Mouse (Mus musculus) midbrain, embryonic 13.5 days (tissue): ENCODE measurements at regions not wholly inside any gene's neighbourhood (a gene's known extent, or its start where the extent isn't known, plus 50 kb on each side); places are given as distances from the start of the nearest gene placed in this dataset.

ENCODE experiments used
- ATAC-seq: fragments of 200-750 bp; cut with Nextera tagmentation; 2 replicates; pipeline ENCODE4 v1.8.0; 2017; ENCODE audit warnings: mild to moderate bottlenecking, moderate TSS enrichment, moderate library complexity
- H3K27ac ChIP-seq: fragments of 300-500 bp; sonication (generic); 2 replicates; pipeline ENCODE4 v1.5.1; 2015; ENCODE audit warnings: inconsistent platforms, mild to moderate bottlenecking, moderate library complexity
- H3K27me3 ChIP-seq: fragments of 300-500 bp; sonication (generic); 2 replicates; pipeline ENCODE4 v1.6.1; 2015; ENCODE audit warnings: mild to moderate bottlenecking, inconsistent platforms
- H3K36me3 ChIP-seq: fragments of 300-500 bp; sonication (generic); 2 replicates; pipeline ENCODE4 v1.6.1; 2015; ENCODE audit warnings: mild to moderate bottlenecking, inconsistent platforms
- H3K4me1 ChIP-seq: fragments of 300-500 bp; sonication (generic); replicated peaks from 2 replicates; pipeline ENCODE4 v1.6.1; 2015; ENCODE audit warnings: inconsistent platforms
- H3K4me2 ChIP-seq: fragments of 300-500 bp; sonication (generic); replicated peaks from 2 replicates; pipeline ENCODE4 v1.6.1; 2015; ENCODE audit warnings: moderate library complexity, mild to moderate bottlenecking, inconsistent platforms
- H3K4me3 ChIP-seq: fragments of 300-500 bp; sonication (generic); replicated peaks from 2 replicates; pipeline ENCODE4 v1.5.1; 2015; ENCODE audit warnings: mild to moderate bottlenecking, inconsistent platforms
- H3K9ac ChIP-seq: fragments of 300-500 bp; sonication (generic); replicated peaks from 2 replicates; pipeline ENCODE4 v1.6.1; 2015; ENCODE audit warnings: mild to moderate bottlenecking, inconsistent platforms
- H3K9me3 ChIP-seq: fragments of 300-500 bp; sonication (generic); 2 replicates; pipeline ENCODE4 v1.6.1; 2016; ENCODE audit warnings: mild to moderate bottlenecking, inconsistent platforms
- WGBS: fragments of 180-500 bp; shearing (Covaris S2); methylation state at CpG from one replicate; pipeline ENCODE4 v1.1.7; 2015; 5-methylcytosine and 5-hydroxymethylcytosine counted together

DNA sequence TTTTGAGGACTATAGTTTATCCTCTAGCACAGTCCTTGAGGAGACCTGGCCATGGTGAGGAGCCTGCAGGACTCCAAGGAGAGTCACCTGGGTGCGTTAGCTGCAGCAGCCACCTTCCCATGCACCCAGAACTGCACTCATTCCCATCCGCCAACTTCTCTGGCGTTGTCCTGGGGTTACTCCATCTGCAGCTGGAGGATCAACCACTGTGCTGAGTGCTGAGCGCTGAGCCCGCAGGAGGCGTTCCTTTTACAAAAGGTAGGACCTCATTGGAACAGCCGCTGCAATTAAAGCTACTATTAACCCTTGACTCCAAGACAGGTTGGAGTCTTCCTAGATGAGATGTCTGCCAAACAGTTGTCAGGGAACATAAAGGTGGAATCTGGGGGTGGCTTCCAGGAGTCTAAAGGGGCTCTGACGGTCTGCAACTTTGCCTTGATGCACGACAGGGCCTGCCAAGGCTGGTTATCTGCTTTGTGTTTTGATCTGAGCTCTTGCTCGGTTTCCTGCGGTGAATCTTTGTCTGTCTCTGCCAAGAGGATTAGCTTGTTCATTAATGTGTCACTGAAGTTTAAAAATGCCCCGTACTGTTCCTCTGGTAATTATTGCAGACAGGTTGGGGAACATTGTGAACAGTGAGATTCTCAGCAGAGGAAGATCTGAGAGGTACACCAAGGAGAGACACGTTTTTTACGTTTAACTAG lies 152.1 kb downstream of the Fam173b start:
- peak; percentile 84 for ATAC-seq
- no peaks in the 10 kb centered on the region for H3K36me3 ChIP-seq
- H3K9me3 ChIP-seq: no peaks in the 10 kb centered on the region
- H3K4me1 ChIP-seq: peaks cover 12% of the 10 kb centered on the region
- H3K27me3 ChIP-seq: no peaks in the 10 kb centered on the region
- H3K9ac ChIP-seq: no peak overlapping the region
- H3K4me2 ChIP-seq: no peak overlapping the region
- no peak overlapping the region for H3K4me3 ChIP-seq
- no peak overlapping the region for H3K27ac ChIP-seq
- 8% methylated on average over 14 of the region's 14 CpGs for WGBS

- H3K36me3 ChIP-seq: no peaks in the 10 kb centered on the region
- WGBS: 76% methylated on average over 12 of the region's 12 CpGs
- no peaks in the 10 kb centered on the region for H3K9me3 ChIP-seq
- no peak overlapping the region for H3K9ac ChIP-seq
- no peaks in the 10 kb centered on the region for H3K27me3 ChIP-seq
- H3K4me1 ChIP-seq: no peaks in the 10 kb centered on the region
- no peak overlapping the region for H3K27ac ChIP-seq
- peak; percentile 58; the same call in 1 of the 2 replicates for ATAC-seq
- no peak overlapping the region for H3K4me3 ChIP-seq
- no peak overlapping the region for H3K4me2 ChIP-seq
Observed at GRCm38 (mm10) chr15:31768959-31769844, 167.6 kb downstream of the Fam173b start.

GRCm38 (mm10) chr15:31783081-31783480 lies 181.4 kb downstream of the Fam173b start:
- H3K9ac ChIP-seq: no peak overlapping the region
- no peaks in the 10 kb centered on the region for H3K4me1 ChIP-seq
- H3K27ac ChIP-seq: no peak overlapping the region
- no peak for ATAC-seq
- H3K36me3 ChIP-seq: no peaks in the 10 kb centered on the region
- H3K4me3 ChIP-seq: no peak overlapping the region
- H3K9me3 ChIP-seq: no peaks in the 10 kb centered on the region
- H3K4me2 ChIP-seq: no peak overlapping the region
- 89% methylated on average over 2 of the region's 2 CpGs for WGBS
- H3K27me3 ChIP-seq: no peaks in the 10 kb centered on the region

GRCm38 (mm10) chr15:31785022-31785421 lies 183.4 kb downstream of the Fam173b start:
- H3K27me3 ChIP-seq: no peaks in the 10 kb centered on the region
- no peak for ATAC-seq
- H3K27ac ChIP-seq: no peak overlapping the region
- no peak overlapping the region for H3K4me3 ChIP-seq
- H3K4me1 ChIP-seq: no peaks in the 10 kb centered on the region
- H3K9ac ChIP-seq: no peak overlapping the region
- no peak overlapping the region for H3K4me2 ChIP-seq
- no peaks in the 10 kb centered on the region for H3K36me3 ChIP-seq
- H3K9me3 ChIP-seq: no peaks in the 10 kb centered on the region
- 78% methylated on average over 3 of the region's 3 CpGs for WGBS

GRCm38 (mm10) chr15:31798863-31799262 lies 197.2 kb downstream of the Fam173b start:
- no peaks in the 10 kb centered on the region for H3K9me3 ChIP-seq
- H3K9ac ChIP-seq: no peak overlapping the region
- no peak for ATAC-seq
- no peaks in the 10 kb centered on the region for H3K4me1 ChIP-seq
- H3K4me2 ChIP-seq: no peak overlapping the region
- no peak overlapping the region for H3K4me3 ChIP-seq
- H3K27me3 ChIP-seq: no peaks in the 10 kb centered on the region
- 72% methylated on average over 2 of the region's 2 CpGs for WGBS
- no peak overlapping the region for H3K27ac ChIP-seq
- H3K36me3 ChIP-seq: no peaks in the 10 kb centered on the region

DNA sequence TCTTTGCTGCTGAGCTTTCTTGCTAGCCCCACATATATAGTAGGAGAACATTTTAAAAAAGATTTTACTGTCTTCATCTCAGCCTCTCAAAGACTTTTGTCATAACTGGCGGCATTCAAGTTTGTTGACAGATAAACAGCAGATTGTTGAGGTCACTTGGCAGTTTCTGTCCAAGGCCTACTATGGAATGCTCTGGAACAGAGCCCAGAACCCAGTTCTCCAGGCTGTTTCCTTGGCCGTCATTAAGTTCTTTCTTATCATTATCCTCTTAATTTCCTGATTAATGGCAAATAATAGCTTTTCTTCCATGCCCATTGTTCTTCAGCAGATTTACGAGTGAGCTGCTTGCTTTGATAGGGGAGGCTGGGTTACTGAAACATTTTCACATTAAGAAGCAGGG lies 203.9 kb downstream of the Fam173b start:
- Histone ChIP-seq H3K9me3 (no peaks in the 10 kb centered on the region), H3K4me1 (no peaks in the 10 kb centered on the region), H3K4me2 (no peak overlapping the region), H3K9ac (no peak overlapping the region), H3K27me3 (no peaks in the 10 kb centered on the region), H3K27ac (no peak overlapping the region), H3K4me3 (no peak overlapping the region), H3K36me3 (no peaks in the 10 kb centered on the region)
- ATAC-seq: no peak
- 77% methylated on average over 3 of the region's 3 CpGs for whole genome bisulfite sequencing

GRCm38 (mm10) chr15:31815551-31815950 lies 213.9 kb downstream of the Fam173b start:
- no peaks in the 10 kb centered on the region for H3K9me3 ChIP-seq
- H3K36me3 ChIP-seq: no peaks in the 10 kb centered on the region
- no peak for ATAC-seq
- H3K4me2 ChIP-seq: no peak overlapping the region
- no peaks in the 10 kb centered on the region for H3K27me3 ChIP-seq
- no peak overlapping the region for H3K9ac ChIP-seq
- H3K4me3 ChIP-seq: no peak overlapping the region
- no peaks in the 10 kb centered on the region for H3K4me1 ChIP-seq
- no peak overlapping the region for H3K27ac ChIP-seq
- 94% methylated on average over 5 of the region's 5 CpGs for WGBS

DNA sequence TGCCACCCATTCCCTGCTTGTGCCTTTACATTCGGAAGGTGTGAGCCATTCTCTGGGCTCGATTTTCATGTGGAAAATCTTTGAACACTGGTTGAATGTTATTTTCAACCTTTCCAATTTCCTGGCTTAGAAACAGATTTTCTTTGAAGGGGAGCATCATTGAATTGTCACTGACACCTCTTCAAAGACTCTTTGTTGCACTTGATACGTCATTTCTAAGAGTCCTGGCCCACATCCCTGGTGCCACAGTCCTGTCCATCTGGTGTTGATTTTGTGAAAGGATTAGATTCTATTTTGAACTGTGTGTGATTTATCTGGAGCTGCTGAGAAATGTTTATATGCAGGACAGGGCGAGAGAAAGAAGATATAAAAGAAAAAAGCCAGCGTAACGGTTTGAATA lies 217.6 kb downstream of the Fam173b start:
- ATAC-seq: no peak
- Histone ChIP-seq H3K27ac (no peak overlapping the region), H3K4me1 (no peaks in the 10 kb centered on the region), H3K9me3 (no peaks in the 10 kb centered on the region), H3K9ac (no peak overlapping the region), H3K4me2 (no peak overlapping the region), H3K4me3 (no peak overlapping the region), H3K27me3 (no peaks in the 10 kb centered on the region), H3K36me3 (no peaks in the 10 kb centered on the region)
- 63% methylated on average over 6 of the region's 6 CpGs for WGBS

DNA sequence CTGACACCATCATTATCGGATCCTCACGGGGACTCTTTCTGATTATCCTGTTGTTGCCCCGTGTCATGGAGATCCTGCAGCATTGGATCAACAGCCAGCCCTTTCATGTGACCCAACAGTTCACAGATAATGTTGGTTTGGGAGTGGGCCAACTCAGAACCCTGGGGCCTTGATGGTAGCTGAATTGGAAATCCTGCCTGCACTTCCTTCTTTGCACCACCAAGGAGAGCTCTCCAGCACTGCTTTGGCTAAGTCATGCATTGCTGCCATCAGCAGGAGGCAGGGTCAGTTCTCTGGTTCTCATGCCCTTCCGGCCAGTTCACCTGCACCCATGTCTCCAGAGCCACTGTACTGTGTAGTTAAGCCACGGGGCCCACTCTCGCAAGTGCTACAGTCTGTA lies 225.6 kb downstream of the Fam173b start:
- ATAC-seq: no peak
- Histone ChIP-seq H3K9me3 (no peaks in the 10 kb centered on the region; the same call in 1 of the 2 replicates), H3K4me2 (no peak overlapping the region), H3K4me1 (no peaks in the 10 kb centered on the region), H3K36me3 (no peaks in the 10 kb centered on the region), H3K4me3 (no peak overlapping the region), H3K27ac (no peak overlapping the region), H3K9ac (no peak overlapping the region), H3K27me3 (no peaks in the 10 kb centered on the region)
- 95% methylated on average over 6 of the region's 6 CpGs for WGBS

GRCm38 (mm10) chr15:31841519-31841918 lies 239.9 kb downstream of the Fam173b start:
- Histone ChIP-seq H3K4me3 (no peak overlapping the region), H3K4me2 (no peak overlapping the region), H3K27ac (no peak overlapping the region), H3K27me3 (no peaks in the 10 kb centered on the region), H3K36me3 (no peaks in the 10 kb centered on the region), H3K9ac (no peak overlapping the region), H3K4me1 (no peaks in the 10 kb centered on the region), H3K9me3 (no peaks in the 10 kb centered on the region)
- WGBS: 83% methylated on average over 1 of the region's 1 CpGs
- ATAC-seq: no peak

DNA sequence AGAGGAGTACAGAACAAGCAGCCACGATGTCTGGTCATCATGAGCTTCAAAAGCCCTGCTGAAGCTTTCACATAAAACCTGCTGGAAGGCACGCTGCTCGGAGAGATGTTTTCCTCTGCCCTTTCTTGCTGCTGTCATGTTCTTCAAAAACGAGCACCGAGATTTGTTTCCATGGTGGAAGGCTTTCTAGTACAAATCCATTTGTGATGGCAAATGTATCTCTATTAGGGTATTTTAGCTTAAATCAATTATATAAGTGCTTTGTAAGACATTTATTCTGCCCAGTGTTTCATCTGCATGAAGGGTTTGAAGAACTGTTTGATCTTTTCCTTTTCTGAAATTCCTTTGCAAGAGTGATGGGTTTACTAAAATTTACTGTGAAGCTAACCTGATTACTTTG lies 253.1 kb downstream of the Fam173b start:
- H3K36me3 ChIP-seq: no peaks in the 10 kb centered on the region
- no peak for ATAC-seq
- no peak overlapping the region for H3K4me2 ChIP-seq

GRCm38 (mm10) chr15:31855188-31855587 lies 253.5 kb downstream of the Fam173b start:
- Histone ChIP-seq H3K27ac (no peak overlapping the region), H3K27me3 (no peaks in the 10 kb centered on the region), H3K4me1 (no peaks in the 10 kb centered on the region), H3K36me3 (no peaks in the 10 kb centered on the region), H3K9me3 (no peaks in the 10 kb centered on the region), H3K9ac (no peak overlapping the region), H3K4me3 (no peak overlapping the region), H3K4me2 (no peak overlapping the region)
- 74% methylated on average over 3 of the region's 3 CpGs for WGBS
- no peak for ATAC-seq

More for the DNA sequence above, 253.1 kb downstream of the Fam173b start:
- Histone ChIP-seq H3K4me1 (no peaks in the 10 kb centered on the region), H3K27me3 (no peaks in the 10 kb centered on the region), H3K9ac (no peak overlapping the region), H3K4me3 (no peak overlapping the region), H3K27ac (no peak overlapping the region), H3K9me3 (no peaks in the 10 kb centered on the region)
- 42% methylated on average over 5 of the region's 5 CpGs for WGBS
